Mouse (Mus musculus) hindbrain, embryonic 10.5 days (tissue): Measurements from ENCODE around the gene Gng7. TPM values are rescaled to one million over a fixed set of nuclear protein-coding genes. Genes with fewer than 3 reads are reported as not detected.
"Not testable (repeated sequence)": the region's sequence is repeated elsewhere in the genome, so short reads cannot be mapped to it uniquely, and the experiment has no call there.

Source experiments
- DNase-seq: peaks from one replicate; pipeline ENCODE4 v3.0.0-alpha.2; 2017; ENCODE audit warnings: low spot score
- H3K27ac ChIP-seq: fragments of 300-500 bp; sonication (generic); 2 replicates; pipeline ENCODE4 v1.5.1; 2016; ENCODE audit warnings: mild to moderate bottlenecking, moderate library complexity
- H3K27me3 ChIP-seq: fragments of 300-500 bp; sonication (generic); 2 replicates; pipeline ENCODE4 v1.6.1; 2016; ENCODE audit warnings: mild to moderate bottlenecking; ENCODE audit not compliant: poor library complexity, insufficient read depth, severe bottlenecking
- H3K36me3 ChIP-seq: fragments of 300-500 bp; sonication (generic); 2 replicates; pipeline ENCODE4 v1.6.1; 2016; ENCODE audit warnings: mild to moderate bottlenecking, moderate library complexity
- H3K4me1 ChIP-seq: fragments of 300-500 bp; sonication (generic); replicated peaks from 2 replicates; pipeline ENCODE4 v1.6.1; 2016; ENCODE audit warnings: mild to moderate bottlenecking
- H3K4me3 ChIP-seq: fragments of 300-500 bp; sonication (generic); 2 replicates; pipeline ENCODE4 v1.5.1; 2016; ENCODE audit warnings: mild to moderate bottlenecking, moderate library complexity
- H3K9me3 ChIP-seq: fragments of 300-500 bp; sonication (generic); 2 replicates; pipeline ENCODE4 v1.6.1; 2016; ENCODE audit warnings: mild to moderate bottlenecking, moderate library complexity
- WGBS: fragments of 180-500 bp; shearing (Covaris S2); methylation state at CpG from one replicate; pipeline ENCODE4 v1.1.7; 2016; 5-methylcytosine and 5-hydroxymethylcytosine counted together
- polyA plus RNA-seq: library from polyadenylated mRNA; unstranded; fragments of >200 nt; fragmentation: Nextera tagmentation; extraction: Ambion mirVana; gene quantifications from 2 replicates; pipeline ENCODE4 v1.2.1, GENCODE M21; 2016

Gng7 gene
- 7.1 and 8.6 TPM in 2 replicates for polyA plus RNA-seq

DNA sequence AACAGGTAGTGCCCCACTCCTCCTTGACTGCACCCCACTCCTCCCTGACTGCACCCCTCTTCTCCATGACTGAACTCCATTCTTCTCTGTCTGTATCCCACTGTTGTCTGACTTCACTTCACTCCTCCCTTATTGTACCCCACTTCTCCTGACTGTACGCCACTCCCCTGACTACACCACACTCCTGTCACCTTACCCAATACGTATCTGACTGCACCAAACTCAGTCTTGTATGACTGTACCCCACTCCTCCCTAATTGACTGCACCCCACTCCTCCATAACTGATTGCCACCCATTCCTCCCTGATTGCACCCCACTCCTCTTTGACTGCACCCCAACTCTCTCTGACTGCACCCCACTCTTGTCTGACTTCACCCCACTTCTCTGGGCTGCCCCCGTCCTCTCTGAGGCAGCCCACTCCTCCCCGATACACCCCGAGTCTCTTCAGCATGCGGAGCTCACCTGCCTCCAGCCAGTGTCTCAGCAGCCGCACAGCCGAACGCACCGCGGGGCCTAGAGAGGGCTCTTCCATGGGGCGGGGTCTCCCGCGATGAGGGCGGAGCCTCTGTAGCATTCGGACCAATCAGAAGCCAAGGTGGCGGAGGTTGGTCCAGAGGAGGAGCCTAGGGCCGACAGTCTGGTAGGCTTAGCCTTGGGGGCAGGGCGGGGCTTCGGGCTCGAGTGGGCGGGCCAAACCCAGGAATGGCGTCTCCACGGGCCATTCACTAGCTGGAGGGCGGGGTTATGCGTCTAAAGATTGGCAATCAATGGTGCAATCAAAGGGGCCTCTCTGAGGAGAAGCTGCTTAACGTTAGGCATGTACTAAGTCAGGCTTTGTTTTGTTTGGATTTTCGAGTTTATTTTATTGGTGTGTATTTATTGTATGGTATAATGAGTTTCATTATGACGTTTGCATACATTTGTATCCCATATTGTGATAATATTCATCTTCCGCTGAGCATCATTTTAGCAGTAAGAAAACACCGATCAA lies at the start of gene Gng7:
Gng7 (minus strand) TSS at position 553 of the 992 bp plus-strand sequence.
- H3K4me3 ChIP-seq, result peak within 1 kb of the TSS; percentile 57
- peak; percentile 99 for DNase-seq
- no peaks in the 10 kb centered on the region for H3K9me3 ChIP-seq
- H3K27ac ChIP-seq, result peak within 1 kb of the TSS; percentile 77
- H3K4me1 ChIP-seq, result peaks cover 24% of the 10 kb centered on the region
- H3K27me3 ChIP-seq, result peaks cover 12% of the 10 kb centered on the region
- 10% methylated on average over 31 of the region's 31 CpGs for WGBS
- H3K36me3 ChIP-seq, result no peaks in the 10 kb centered on the region

DNA sequence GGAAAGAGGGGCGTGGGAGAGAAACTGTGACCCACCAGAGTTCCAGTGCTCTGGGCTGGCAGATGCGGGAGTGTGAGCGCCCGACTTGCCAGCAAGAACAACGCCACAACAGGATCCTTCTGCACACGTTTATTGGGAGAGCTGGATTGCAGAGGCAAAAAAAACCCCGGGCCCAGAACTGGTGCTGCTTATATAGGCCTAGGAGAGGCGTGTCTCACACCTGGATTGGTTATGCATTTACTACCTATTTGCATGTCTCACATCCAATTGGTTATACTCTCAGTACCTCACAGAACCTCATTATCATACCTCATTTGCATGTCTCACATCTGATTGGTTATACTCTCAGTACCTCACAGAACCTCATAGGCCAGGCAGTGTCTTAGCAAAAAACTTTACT lies 49.8 kb upstream of the Gng7 start:
- not testable (repeated sequence) for H3K4me3 ChIP-seq, H3K36me3 ChIP-seq, H3K27ac ChIP-seq, H3K27me3 ChIP-seq, H3K9me3 ChIP-seq, DNase-seq
- WGBS, result 87% methylated on average over 8 of the region's 8 CpGs
- peaks cover 13% of the 10 kb centered on the region for H3K4me1 ChIP-seq

DNA sequence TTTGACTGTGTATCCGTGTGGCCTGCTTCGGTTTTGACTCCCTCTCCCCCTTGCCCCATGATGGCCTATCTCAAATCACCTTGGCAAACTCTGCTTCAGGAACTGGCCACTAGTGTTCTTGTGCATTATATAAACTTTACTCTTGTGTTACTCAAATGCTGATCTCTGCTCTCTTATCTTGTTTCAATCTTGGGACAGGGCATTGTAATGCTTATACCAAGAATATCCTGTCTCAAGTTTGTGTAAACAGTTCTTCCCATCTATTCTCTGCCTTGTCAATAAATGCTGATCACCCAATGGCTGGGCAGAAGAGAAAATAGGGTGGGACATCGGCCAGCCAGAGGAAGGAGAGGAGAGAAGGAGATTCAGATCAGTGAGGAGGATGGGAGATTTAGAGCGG lies 48.0 kb upstream of the Gng7 start:
- peaks cover 21% of the 10 kb centered on the region for H3K4me1 ChIP-seq
- no peak for DNase-seq
- H3K27me3 ChIP-seq, result no peaks in the 10 kb centered on the region
- no peak overlapping the region for H3K4me3 ChIP-seq
- H3K9me3 ChIP-seq, result no peaks in the 10 kb centered on the region
- WGBS, result 68% methylated on average over 4 of the region's 4 CpGs
- 0 out of 2 replicates have a peak, but pooled peaks cover 6% of the 10 kb centered on the region for H3K36me3 ChIP-seq
- no peak overlapping the region for H3K27ac ChIP-seq

DNA sequence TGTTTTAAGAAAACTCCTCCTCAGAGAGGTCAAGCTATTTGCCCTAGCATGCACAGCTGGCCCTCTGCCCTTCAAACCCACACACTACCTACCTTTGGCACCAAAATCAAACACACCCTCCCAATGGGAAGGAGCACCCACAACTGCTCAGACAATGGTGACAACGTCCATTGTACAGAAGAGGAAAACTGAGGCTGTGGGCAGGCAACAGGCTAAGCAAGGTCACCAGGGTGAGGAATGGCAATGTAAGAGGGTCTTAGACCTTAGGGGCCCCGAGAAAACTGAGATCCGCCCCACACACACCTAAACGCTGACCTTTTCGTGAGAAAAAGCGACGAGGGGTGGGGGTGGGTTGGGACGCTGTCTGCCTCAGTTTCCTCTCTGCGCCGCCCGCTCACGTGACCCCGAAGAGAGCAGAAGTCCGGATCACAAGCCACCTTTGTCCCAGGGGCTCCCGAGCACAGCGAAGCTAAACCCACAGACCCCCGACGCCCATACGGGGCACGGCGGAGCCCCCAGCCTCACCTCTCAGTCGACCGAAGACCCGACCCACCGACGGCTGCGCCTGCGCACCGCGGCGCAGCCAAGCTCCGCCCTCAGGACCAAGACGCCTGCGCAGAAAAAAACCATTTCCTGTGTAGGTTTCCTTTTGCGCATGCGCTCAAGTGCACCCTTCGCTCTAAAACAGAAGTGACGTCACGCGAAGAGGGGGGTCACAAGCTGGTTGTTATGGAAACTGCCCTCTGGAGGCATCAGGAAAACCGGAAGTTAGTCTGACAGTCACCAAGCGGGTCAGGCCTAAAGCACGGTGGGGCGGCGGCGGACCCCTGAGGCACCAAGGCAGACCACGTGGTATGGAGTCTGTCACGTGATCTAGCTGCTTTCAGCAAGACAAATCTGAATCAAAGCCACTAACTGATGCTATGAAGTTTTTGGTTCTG lies 45.1 kb upstream of the Gng7 start, which contains the start of gene Sgta:
Sgta (minus strand) TSS at position 579 of the 941 bp plus-strand sequence.
- no peaks in the 10 kb centered on the region for H3K9me3 ChIP-seq
- H3K27ac ChIP-seq, result peak within 1 kb of the TSS; percentile 87
- peak; percentile 99 for DNase-seq
- peaks cover 41% of the 10 kb centered on the region for H3K4me1 ChIP-seq
- peak within 1 kb of the TSS; percentile 71 for H3K4me3 ChIP-seq
- H3K36me3 ChIP-seq, result peaks cover 24% of the 10 kb centered on the region
- under 1% methylated on average over 48 of the region's 48 CpGs for WGBS
- no peaks in the 10 kb centered on the region for H3K27me3 ChIP-seq

DNA sequence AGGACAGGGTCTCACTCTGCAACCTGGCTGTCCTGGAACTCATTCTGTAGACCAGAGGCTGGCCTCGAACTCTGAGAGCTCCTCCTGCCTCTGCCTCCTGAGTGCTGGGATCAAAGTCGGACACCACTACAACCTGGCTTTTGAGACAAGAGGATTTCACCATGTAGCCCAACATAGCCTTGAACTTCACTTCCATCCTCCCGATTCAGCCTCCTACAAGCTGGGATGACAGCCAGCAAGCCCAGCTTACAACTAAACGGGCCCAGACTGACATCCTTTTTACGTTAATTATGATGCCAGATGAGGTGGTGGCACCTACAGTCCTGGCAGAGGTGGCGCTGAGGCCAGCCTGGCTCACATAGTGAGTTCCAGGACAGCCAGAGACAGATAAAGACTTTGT lies 44.2 kb upstream of the Gng7 start:
- H3K27ac ChIP-seq, result no peak overlapping the region
- H3K27me3 ChIP-seq, result no peaks in the 10 kb centered on the region
- DNase-seq, result no peak
- H3K9me3 ChIP-seq, result no peaks in the 10 kb centered on the region
- peak overlapping the region; percentile 71 for H3K4me3 ChIP-seq
- peaks cover 34% of the 10 kb centered on the region for H3K36me3 ChIP-seq
- peaks cover 43% of the 10 kb centered on the region for H3K4me1 ChIP-seq
- 93% methylated on average over 6 of the region's 6 CpGs for WGBS

DNA sequence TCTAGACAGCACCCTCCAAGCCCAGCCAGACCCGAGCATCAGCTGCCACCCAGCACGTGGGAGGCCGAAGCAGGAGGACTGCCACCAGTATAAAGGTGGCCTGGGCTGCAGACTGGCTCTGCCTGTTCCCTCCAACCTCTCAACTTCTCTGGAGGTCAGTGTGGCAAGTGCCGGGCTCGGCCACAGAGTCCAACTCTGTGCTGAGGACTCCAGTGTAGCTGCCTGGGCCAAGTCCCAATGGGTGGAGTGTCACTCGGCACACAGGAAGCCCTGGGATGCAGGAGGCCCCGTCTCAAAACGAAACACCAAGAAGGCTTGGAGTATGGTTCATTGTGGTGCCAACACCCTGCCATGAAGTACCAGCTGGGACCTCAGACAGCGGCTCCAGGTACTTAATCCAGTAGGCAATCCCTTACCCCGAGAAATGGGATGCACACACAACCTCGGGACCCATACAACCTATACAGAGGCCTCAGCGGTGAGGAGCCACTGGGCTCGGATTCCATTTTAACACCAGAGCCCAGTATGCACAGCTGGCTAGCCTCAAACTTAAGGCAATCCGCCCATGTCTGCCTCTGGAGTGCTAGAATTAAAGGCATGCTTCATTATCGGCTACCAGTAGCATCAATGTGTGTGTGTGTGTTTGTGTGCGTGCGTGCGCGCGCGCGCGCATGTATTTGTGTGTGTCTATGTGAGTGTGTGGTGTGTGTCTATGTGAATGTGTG lies 42.8 kb upstream of the Gng7 start:
- H3K4me1 ChIP-seq, result peaks cover 43% of the 10 kb centered on the region
- no peak for DNase-seq
- no peaks in the 10 kb centered on the region for H3K9me3 ChIP-seq
- H3K27me3 ChIP-seq, result no peaks in the 10 kb centered on the region
- no peak overlapping the region for H3K27ac ChIP-seq
- 93% methylated on average over 23 of the region's 23 CpGs for WGBS
- no peak overlapping the region for H3K4me3 ChIP-seq
- H3K36me3 ChIP-seq, result peaks cover 46% of the 10 kb centered on the region

DNA sequence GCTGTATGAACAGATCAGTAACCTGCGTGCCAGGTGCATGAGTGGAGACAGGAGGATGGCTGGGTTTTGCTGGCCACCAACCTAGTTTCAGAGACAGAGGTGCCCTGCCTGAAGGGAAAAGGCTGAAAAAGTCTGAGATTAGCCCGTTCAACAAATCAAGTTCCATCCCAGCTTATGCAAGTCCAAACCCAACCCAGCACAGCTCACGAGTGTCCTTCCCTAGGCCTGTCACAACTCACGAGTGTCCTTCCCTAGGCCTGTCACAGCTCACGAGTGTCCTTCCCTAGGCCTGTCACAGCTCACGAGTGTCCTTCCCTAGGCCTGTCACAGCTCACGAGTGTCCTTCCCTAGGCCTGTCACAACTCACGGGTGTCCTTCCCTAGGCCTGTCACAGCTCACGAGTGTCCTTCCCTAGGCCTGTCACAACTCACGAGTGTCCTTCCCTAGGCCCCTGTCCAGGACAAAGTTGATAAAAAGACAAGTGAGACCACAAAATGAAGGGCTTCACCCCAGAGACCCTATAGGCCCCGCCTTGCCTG lies 41.1 kb upstream of the Gng7 start:
- H3K36me3 ChIP-seq, result peaks cover 63% of the 10 kb centered on the region
- not testable (repeated sequence) for H3K9me3 ChIP-seq, H3K4me3 ChIP-seq, H3K27me3 ChIP-seq, DNase-seq, H3K27ac ChIP-seq
- peaks cover 43% of the 10 kb centered on the region for H3K4me1 ChIP-seq
- 87% methylated on average over 11 of the region's 11 CpGs for WGBS

DNA sequence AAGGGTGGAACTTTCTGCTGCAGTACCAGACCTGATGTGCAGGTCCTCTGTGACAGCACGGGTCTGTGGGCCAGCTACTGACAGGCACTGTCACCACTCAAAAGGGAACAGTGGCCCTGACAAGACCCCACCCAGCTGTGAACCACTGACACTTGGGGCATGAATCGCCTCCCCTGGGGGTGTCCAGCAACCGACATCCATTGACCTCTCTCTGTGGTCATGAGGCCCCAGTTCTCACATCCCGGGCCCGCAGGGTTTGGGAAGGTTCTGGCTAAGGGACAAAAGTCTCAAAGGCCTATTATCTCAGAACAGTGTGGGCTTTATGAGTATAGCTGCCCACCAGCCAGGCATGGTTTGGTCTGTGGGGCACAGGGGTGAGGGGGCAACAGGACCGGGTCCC lies 40.4 kb upstream of the Gng7 start:
- no peaks in the 10 kb centered on the region for H3K9me3 ChIP-seq
- WGBS, result 76% methylated on average over 6 of the region's 6 CpGs
- H3K27me3 ChIP-seq, result no peaks in the 10 kb centered on the region
- H3K4me1 ChIP-seq, result peaks cover 43% of the 10 kb centered on the region
- H3K27ac ChIP-seq, result no peak overlapping the region
- H3K4me3 ChIP-seq, result no peak overlapping the region
- H3K36me3 ChIP-seq, result peaks cover 70% of the 10 kb centered on the region
- no peak for DNase-seq

DNA sequence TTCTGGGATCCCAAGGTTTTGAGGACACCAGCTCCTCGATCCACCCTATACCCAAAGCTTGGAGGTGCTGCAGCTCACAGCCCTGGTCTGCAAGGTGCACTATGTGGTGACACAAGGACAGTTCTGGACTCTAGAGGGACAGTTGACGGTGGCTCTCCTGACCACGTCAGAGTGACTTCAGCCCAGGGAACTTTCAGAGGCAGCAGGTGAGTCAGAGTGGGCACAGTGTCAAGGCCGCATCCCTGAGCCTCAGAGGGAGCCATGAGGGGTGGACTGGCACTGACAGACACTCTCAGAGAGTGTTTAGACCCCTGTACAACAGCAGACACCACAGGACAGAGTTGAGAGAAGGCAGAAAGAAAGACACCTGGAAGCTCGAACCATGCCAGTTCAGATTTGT lies 37.8 kb upstream of the Gng7 start:
- Histone ChIP-seq H3K27me3 (no peaks in the 10 kb centered on the region), H3K27ac (no peak overlapping the region), H3K4me3 (no peak overlapping the region), H3K4me1 (peaks cover 24% of the 10 kb centered on the region), H3K9me3 (no peaks in the 10 kb centered on the region), H3K36me3 (peaks cover 88% of the 10 kb centered on the region)
- 92% methylated on average over 5 of the region's 5 CpGs for WGBS
- DNase-seq, result no peak

DNA sequence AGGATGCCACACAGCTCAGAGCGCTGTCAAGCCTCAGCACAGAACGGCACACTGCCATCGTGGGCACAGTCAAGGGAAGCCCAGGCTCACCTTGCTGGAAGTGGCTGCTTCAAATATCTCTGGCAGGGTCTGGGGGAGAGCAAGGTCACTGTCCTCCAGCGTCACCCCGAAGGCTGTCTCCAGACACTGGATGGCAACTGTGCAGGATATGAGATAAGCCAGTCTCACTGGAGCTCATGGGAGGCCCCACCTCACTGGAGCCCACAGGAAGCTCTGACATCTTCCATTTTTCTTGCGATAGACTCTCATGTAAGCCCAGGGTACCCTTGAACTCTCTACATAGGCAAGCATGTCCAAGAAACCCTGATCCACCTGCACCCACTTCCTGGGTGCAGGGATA lies 36.4 kb upstream of the Gng7 start:
- H3K9me3 ChIP-seq, result no peaks in the 10 kb centered on the region
- H3K4me1 ChIP-seq, result peaks cover 10% of the 10 kb centered on the region; the same call in 1 of the 2 replicates
- H3K27me3 ChIP-seq, result no peaks in the 10 kb centered on the region
- no peak for DNase-seq
- H3K4me3 ChIP-seq, result no peak overlapping the region
- no peak overlapping the region for H3K27ac ChIP-seq
- H3K36me3 ChIP-seq, result peaks cover 96% of the 10 kb centered on the region
- WGBS, result 96% methylated on average over 6 of the region's 6 CpGs

DNA sequence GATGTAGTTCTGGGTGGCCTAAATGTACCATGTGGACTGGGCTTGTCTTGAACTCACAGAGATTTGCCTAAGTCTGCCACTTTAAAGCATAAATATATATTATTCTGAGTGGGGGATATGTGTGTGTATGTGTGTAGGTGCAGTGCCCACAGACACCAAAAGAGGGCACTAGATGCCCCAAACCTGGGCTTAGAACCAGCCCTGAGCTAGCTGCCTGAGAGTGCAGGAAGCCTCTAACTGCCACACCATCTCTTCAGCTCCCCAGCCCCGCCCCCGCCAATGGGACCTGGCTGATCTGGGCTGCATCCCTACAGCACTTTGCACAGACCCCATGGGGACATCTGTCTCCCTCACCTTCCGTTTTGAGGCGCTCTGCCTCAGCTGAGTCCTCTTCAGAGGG lies 35.9 kb upstream of the Gng7 start:
- WGBS, result 90% methylated on average over 4 of the region's 4 CpGs
- no peak overlapping the region for H3K4me3 ChIP-seq
- no peaks in the 10 kb centered on the region for H3K27me3 ChIP-seq
- H3K9me3 ChIP-seq, result no peaks in the 10 kb centered on the region
- H3K27ac ChIP-seq, result no peak overlapping the region
- peaks cover 99% of the 10 kb centered on the region for H3K36me3 ChIP-seq
- 0 out of 2 replicates have a peak, but pooled peaks cover 10% of the 10 kb centered on the region for H3K4me1 ChIP-seq
- peak; percentile 28 for DNase-seq

DNA sequence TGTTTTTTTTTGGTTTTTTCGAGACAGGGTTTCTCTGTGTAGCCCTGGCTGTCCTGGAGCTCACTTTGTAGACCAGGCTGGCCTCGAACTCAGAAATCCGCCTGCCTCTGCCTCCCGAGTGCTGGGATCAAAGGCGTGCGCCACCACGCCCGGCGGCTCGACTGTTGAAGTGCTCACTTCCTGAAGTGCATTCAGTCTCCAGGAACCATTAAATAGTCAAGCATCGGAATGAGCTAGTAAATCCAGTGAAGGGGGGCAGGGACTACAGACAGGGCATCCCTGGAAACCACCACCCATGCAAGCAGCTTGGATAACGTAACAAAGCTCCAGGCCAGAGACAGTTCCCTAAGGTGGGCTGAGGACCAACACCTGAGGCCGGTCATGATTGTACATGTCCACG lies 30.5 kb upstream of the Gng7 start:
- H3K4me1 ChIP-seq, H3K9me3 ChIP-seq, DNase-seq, H3K27me3 ChIP-seq, H3K27ac ChIP-seq, H3K4me3 ChIP-seq: not testable (repeated sequence)
- peaks cover 80% of the 10 kb centered on the region for H3K36me3 ChIP-seq
- 94% methylated on average over 14 of the region's 14 CpGs for WGBS
